Mouse (Mus musculus): ENCODE results near the gene Mylk. TPM values are rescaled to one million over a fixed set of nuclear protein-coding genes. Genes with fewer than 3 reads are reported as not detected.

Gene Mylk
- total and polyA plus RNA-seq, 3 experiments = 0.04 to 0.10 TPM; not detected in 1

DNA sequence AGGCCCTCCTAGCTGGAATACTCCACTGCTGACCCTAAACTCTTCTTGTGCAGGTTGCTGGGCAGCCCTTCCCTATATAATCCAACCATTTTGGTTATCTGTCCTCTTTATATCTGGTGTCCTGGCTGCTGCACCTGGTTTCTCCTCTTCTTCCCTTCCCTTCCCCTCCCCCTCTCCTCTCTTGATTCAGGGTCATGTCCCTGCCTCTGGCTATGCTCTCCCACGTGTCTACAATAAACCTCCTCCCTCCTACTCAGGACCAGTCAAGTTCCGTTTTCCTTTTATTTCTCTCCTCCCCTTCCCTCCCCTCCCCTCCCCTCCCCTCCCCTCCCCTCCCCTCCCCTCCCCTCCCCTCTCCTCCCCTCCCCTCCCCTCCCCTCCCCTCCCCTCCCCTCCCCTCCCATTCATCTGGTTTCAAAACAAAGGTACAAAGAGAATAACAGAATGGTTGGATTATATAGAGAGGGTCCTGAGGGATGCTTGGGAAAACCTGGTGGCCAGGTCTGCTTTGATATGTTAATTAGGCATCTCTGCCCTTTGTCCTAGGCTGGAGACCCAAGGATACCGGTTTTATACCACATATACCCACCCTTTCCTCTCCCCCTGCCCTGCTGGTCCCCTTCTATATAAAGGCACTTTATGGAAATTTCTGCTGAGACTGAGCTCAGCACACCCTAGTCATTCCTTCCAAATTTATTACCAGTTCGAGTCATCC is 293.5 kb downstream of the Mylk start:
- no peaks in the 10 kb centered on the region for H3K27me3 ChIP-seq (replicated peaks)
- H3K4me1 ChIP-seq (ENCODE audit: control insufficient read depth in 1 of 2, insufficient read depth in 2 of 2) = peaks cover 0 to 60% of the 10 kb centered on the region in 2 experiments; a peak in 2 of 4 replicates
- TF ChIP-seq USF2 (conservative IDR thresholded peaks at IDR 0.05; ENCODE audit: low read depth, low read length) (no peak), MAX (IDR thresholded peaks at IDR 0.05; ENCODE audit: low read length) (no peak), PAX5 (IDR thresholded peaks at IDR 0.05; ENCODE audit: low read length) (no peak), ZC3H11A (IDR thresholded peaks at IDR 0.05; ENCODE audit: low read depth, low read length) (no peak), CHD2 (IDR thresholded peaks at IDR 0.05; ENCODE audit: low read length) (no peak), HCFC1 (IDR thresholded peaks at IDR 0.05; ENCODE audit: low read depth, low read length) (no peak), CTCF (conservative IDR thresholded peaks at IDR 0.05 in 1 of 2, IDR thresholded peaks at IDR 0.05 in 1 of 2; ENCODE audit: low read depth in 2 of 2, low read length in 2 of 2) (no peak), CHD1 (IDR thresholded peaks at IDR 0.05; ENCODE audit: low read depth, low read length) (no peak), BHLHE40 (IDR thresholded peaks at IDR 0.05; ENCODE audit: low read depth, low read length) (no peak), E2F4 (IDR thresholded peaks at IDR 0.05; ENCODE audit: insufficient replicate concordance, low read depth, low read length) (no peak), POLR2A (IDR thresholded peaks at IDR 0.05; ENCODE audit: low read depth, low read length) (no peak), TBP (conservative IDR thresholded peaks at IDR 0.05; ENCODE audit: low read depth, low read length) (no peak), MAZ (IDR thresholded peaks at IDR 0.05; ENCODE audit: low read depth, low read length) (no peak), MAFK (IDR thresholded peaks at IDR 0.05; ENCODE audit: insufficient replicate concordance, low read length) (no peak), NRF1 (IDR thresholded peaks at IDR 0.05; ENCODE audit: low read depth, low read length) (no peak), ZKSCAN1 (IDR thresholded peaks at IDR 0.05; ENCODE audit: borderline replicate concordance, low read depth, low read length) (no peak), ZNF384 (IDR thresholded peaks at IDR 0.05; ENCODE audit: low read depth, low read length) (no peak), SIN3A (IDR thresholded peaks at IDR 0.05; ENCODE audit: low read length) (no peak), KAT2A (IDR thresholded peaks at IDR 0.05; ENCODE audit: insufficient replicate concordance, low read length) (no peak), GABPA (IDR thresholded peaks at IDR 0.05; ENCODE audit: insufficient replicate concordance, low read depth, low read length) (no peak)
- no peak for DNase-seq (ENCODE audit: extremely low read depth)
- in situ Hi-C loops (cut with MboI; ENCODE audit: low pct_ligation_motif_present, low pct_unique_long_range_greater_than_20kb, low sequenced_read_pairs) (no loop called here), dilution Hi-C loops (cut with MboI; ENCODE audit: extremely low pct_ligation_motif_present, extremely low pct_unique_long_range_greater_than_20kb, low sequenced_read_pairs) (no loop called here)
- no peak overlapping the region for H3K9ac ChIP-seq (ENCODE audit: insufficient read depth, low read depth)
- no peak overlapping the region for H3K27ac ChIP-seq (ENCODE audit: insufficient read depth, low read depth)
- no peaks in the 10 kb centered on the region for H3K79me2 ChIP-seq (replicated peaks; ENCODE audit: control insufficient read depth, extremely low read depth, insufficient read depth, poor library complexity, severe bottlenecking)
- peaks cover 37 to 94% of the 10 kb centered on the region in 2 experiments for H3K36me3 ChIP-seq (replicated peaks in 1 of 2; ENCODE audit: control insufficient read depth in 1 of 2, insufficient read depth in 1 of 2, low read length in 1 of 2)
- H3K9me3 ChIP-seq (replicated peaks; ENCODE audit: low read length) = no peaks in the 10 kb centered on the region
- H3K4me2 ChIP-seq (ENCODE audit: insufficient read depth, low read depth, poor library complexity, severe bottlenecking) = no peak overlapping the region
- H3K4me3 ChIP-seq (replicated peaks in 1 of 3; ENCODE audit: low read depth in 2 of 3, low read length in 2 of 3, poor library complexity in 1 of 3) = no peak overlapping the region

- Histone ChIP-seq H3K4me3 (replicated peaks in 1 of 3; ENCODE audit: low read depth in 2 of 3, low read length in 2 of 3, poor library complexity in 1 of 3) (no peak overlapping the region), H3K79me2 (replicated peaks; ENCODE audit: control insufficient read depth, extremely low read depth, insufficient read depth, poor library complexity, severe bottlenecking) (no peaks in the 10 kb centered on the region), H3K4me2 (ENCODE audit: insufficient read depth, low read depth, poor library complexity, severe bottlenecking) (no peak overlapping the region), H3K27ac (ENCODE audit: insufficient read depth, low read depth) (no peak overlapping the region), H3K9me3 (replicated peaks; ENCODE audit: low read length) (no peaks in the 10 kb centered on the region), H3K4me1 (ENCODE audit: control insufficient read depth in 1 of 2, insufficient read depth in 2 of 2) (peaks cover 0 to 46% of the 10 kb centered on the region in 2 experiments; a peak in 2 of 4 replicates), H3K36me3 (replicated peaks in 1 of 2; ENCODE audit: control insufficient read depth in 1 of 2, insufficient read depth in 1 of 2, low read length in 1 of 2) (peaks cover 36 to 92% of the 10 kb centered on the region in 2 experiments), H3K9ac (ENCODE audit: insufficient read depth, low read depth) (no peak overlapping the region), H3K27me3 (replicated peaks) (no peaks in the 10 kb centered on the region)
- dilution Hi-C loops (cut with MboI; ENCODE audit: extremely low pct_ligation_motif_present, extremely low pct_unique_long_range_greater_than_20kb, low sequenced_read_pairs) (no loop called here), in situ Hi-C loops (cut with MboI; ENCODE audit: low pct_ligation_motif_present, low pct_unique_long_range_greater_than_20kb, low sequenced_read_pairs) (no loop called here)
- DNase-seq (ENCODE audit: extremely low read depth) = no peak
- TF ChIP-seq MAX (IDR thresholded peaks at IDR 0.05; ENCODE audit: low read length) = no peak
- TF ChIP-seq ZC3H11A (IDR thresholded peaks at IDR 0.05; ENCODE audit: low read depth, low read length) = no peak
- TF ChIP-seq E2F4 (IDR thresholded peaks at IDR 0.05; ENCODE audit: insufficient replicate concordance, low read depth, low read length) = no peak
- no peak for TF ChIP-seq CHD2 (IDR thresholded peaks at IDR 0.05; ENCODE audit: low read length)
These were observed 295.1 kb downstream of the Mylk start for GRCm38 (mm10) chr16:35040154-35040553.

All from CH12.LX (cell line).